Comparison of ENCODE assay signal across 18 mouse cellular contexts in the genomic region with DNA sequence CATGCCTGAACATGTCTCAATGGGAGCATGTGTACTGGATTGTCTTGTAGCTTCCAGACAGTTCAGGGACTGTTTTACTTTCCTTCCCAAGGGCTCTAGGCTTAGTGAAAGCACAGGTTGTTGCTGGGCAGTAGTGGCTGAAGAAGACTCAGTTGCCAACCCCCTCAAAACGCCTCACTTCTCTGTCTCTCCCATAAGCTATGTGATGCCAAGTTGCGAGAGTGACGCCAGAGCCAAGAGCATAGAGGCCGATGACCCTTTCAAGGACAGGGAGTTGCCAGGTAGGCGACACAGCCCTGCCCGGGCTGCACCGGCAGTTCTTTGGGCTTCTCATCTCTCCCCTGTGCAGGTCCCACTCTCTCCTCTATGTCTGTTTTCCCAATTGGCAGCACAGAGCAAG.
DNase-seq lines count a peak whose midpoint lies in the region; ATAC-seq lines count a peak whose summit lies in the region.
"Had no signal": no experiment of that assay in that cellular context is flagged by ENCODE, and none has a peak within 500 bp of the region (broad histone marks: within the 10 kb centered on the region; RNA-seq: fewer than 3 reads in every experiment).

No protein-coding gene starts in this region.

- peaks cover 30% of the 10 kb centered on the region for H3K4me1 ChIP-seq in hindbrain, embryonic 10.5 days (replicated peaks)
- H3K4me1 ChIP-seq in hindbrain, embryonic 12.5 days = peaks cover 14% of the 10 kb centered on the region
- peaks cover 7% of the 10 kb centered on the region for H3K4me1 ChIP-seq in midbrain, embryonic 11.5 days (ENCODE audit: control insufficient read depth, insufficient read depth, low read length)
- H3K4me1 ChIP-seq in midbrain, embryonic 14.5 days (ENCODE audit: control insufficient read depth, insufficient read depth, low read length) = peaks cover 9% of the 10 kb centered on the region; the same call in 1 of the 2 replicates
- H3K4me1 ChIP-seq: embryonic facial prominence, embryonic 12.5 days; forebrain, embryonic 15.5 days had no signal

- no peak overlapping the region for H3K4me3 ChIP-seq in hindbrain, embryonic 10.5 days
- H3K4me3 ChIP-seq in hindbrain, embryonic 12.5 days = no peak overlapping the region
- no peak overlapping the region for H3K4me3 ChIP-seq in midbrain, embryonic 11.5 days (ENCODE audit: low read depth, low read length)
- no peak overlapping the region for H3K4me3 ChIP-seq in midbrain, embryonic 14.5 days (replicated peaks; ENCODE audit: low read depth, low read length)
- H3K4me3 ChIP-seq: embryonic facial prominence, embryonic 10.5 days; embryonic facial prominence, embryonic 12.5 days; forebrain, embryonic 13.5 days; forebrain, embryonic 15.5 days had no signal

- no peaks in the 10 kb centered on the region for H3K27me3 ChIP-seq in hindbrain, embryonic 10.5 days (ENCODE audit: insufficient read depth, poor library complexity, severe bottlenecking)
- H3K27me3 ChIP-seq in hindbrain, embryonic 12.5 days = no peaks in the 10 kb centered on the region
- H3K27me3 ChIP-seq in midbrain, embryonic 11.5 days (ENCODE audit: control insufficient read depth, insufficient read depth, low read length) = no peaks in the 10 kb centered on the region
- no peaks in the 10 kb centered on the region for H3K27me3 ChIP-seq in midbrain, embryonic 14.5 days (ENCODE audit: control insufficient read depth, insufficient read depth, low read length)
- H3K27me3 ChIP-seq: embryonic facial prominence, embryonic 12.5 days; forebrain, embryonic 13.5 days; forebrain, embryonic 15.5 days had no signal

- no peaks in the 10 kb centered on the region for H3K9me3 ChIP-seq in hindbrain, embryonic 10.5 days
- H3K9me3 ChIP-seq in hindbrain, embryonic 12.5 days (replicated peaks) = no peaks in the 10 kb centered on the region
- no peaks in the 10 kb centered on the region for H3K9me3 ChIP-seq in midbrain, embryonic 11.5 days (ENCODE audit: control insufficient read depth, low read length)
- no peaks in the 10 kb centered on the region for H3K9me3 ChIP-seq in midbrain, embryonic 14.5 days (ENCODE audit: control insufficient read depth, low read length)
- H3K9me3 ChIP-seq: embryonic facial prominence, embryonic 10.5 days; embryonic facial prominence, embryonic 12.5 days; forebrain, embryonic 13.5 days; forebrain, embryonic 15.5 days had no signal

- H3K9ac ChIP-seq in hindbrain, embryonic 12.5 days = no peak overlapping the region
- no peak overlapping the region for H3K9ac ChIP-seq in midbrain, embryonic 11.5 days (ENCODE audit: low read length)
- H3K9ac ChIP-seq in midbrain, embryonic 14.5 days (replicated peaks; ENCODE audit: low read length) = no peak overlapping the region
- H3K9ac ChIP-seq: embryonic facial prominence, embryonic 12.5 days; forebrain, embryonic 13.5 days; forebrain, embryonic 15.5 days; forebrain, postnatal 0 days had no signal

- no peak for DNase-seq in hindbrain, embryonic 10.5 days (ENCODE audit: low spot score)
- peak; percentile 75 for DNase-seq in midbrain, embryonic 11.5 days (ENCODE audit: low spot score, missing footprints)
- DNase-seq in midbrain, embryonic 14.5 days = no peak
- DNase-seq in ZHBTc4 (ENCODE audit: low read depth, low spot score) = peak; percentile 16
- DNase-seq in cerebellum, adult 11 months = no peak
- DNase-seq: adrenal gland, postnatal 10 days; adrenal gland, postnatal 25 days; cerebellum, adult 11-12 months; cerebellum, adult 2 months; cerebellum, adult 9-10 months; cerebellum, postnatal 10 days; cerebellum, postnatal 25 days; forebrain, postnatal 0 days had no signal

- WGBS in hindbrain, embryonic 10.5 days = 93% methylated on average over 7 of the region's 7 CpGs
- 97% methylated on average over 7 of the region's 7 CpGs for WGBS in hindbrain, embryonic 12.5 days
- 97% methylated on average over 7 of the region's 7 CpGs for WGBS in midbrain, embryonic 11.5 days
- WGBS in midbrain, embryonic 14.5 days = 96% methylated on average over 7 of the region's 7 CpGs

- peaks cover 34% of the 10 kb centered on the region for H3K36me3 ChIP-seq in hindbrain, embryonic 10.5 days
- H3K36me3 ChIP-seq in hindbrain, embryonic 12.5 days = 0 out of 2 replicates have a peak, but pooled peaks cover 2% of the 10 kb centered on the region
- no peaks in the 10 kb centered on the region for H3K36me3 ChIP-seq in midbrain, embryonic 11.5 days (ENCODE audit: control insufficient read depth, insufficient read depth, low read length)
- peaks cover 2% of the 10 kb centered on the region; the same call in 1 of the 2 replicates for H3K36me3 ChIP-seq in midbrain, embryonic 14.5 days (ENCODE audit: control insufficient read depth, insufficient read depth, low read length)
- H3K36me3 ChIP-seq: embryonic facial prominence, embryonic 12.5 days; forebrain, embryonic 15.5 days had no signal

- no peak for ATAC-seq in hindbrain, embryonic 12.5 days (ENCODE audit: low FRiP score)
- ATAC-seq in midbrain, embryonic 11.5 days (ENCODE audit: low FRiP score) = no peak
- ATAC-seq in midbrain, embryonic 14.5 days (ENCODE audit: low FRiP score, low TSS enrichment) = no peak
- ATAC-seq: forebrain, embryonic 13.5 days; forebrain, embryonic 15.5 days; forebrain, postnatal 0 days had no signal

- 0 out of 2 replicates have a peak overlapping the region, but pooled peaks have one; percentile 29 for H3K27ac ChIP-seq in hindbrain, embryonic 10.5 days
- no peak overlapping the region for H3K27ac ChIP-seq in hindbrain, embryonic 12.5 days
- no peak overlapping the region for H3K27ac ChIP-seq in midbrain, embryonic 11.5 days (ENCODE audit: low read depth, low read length)
- H3K27ac ChIP-seq in midbrain, embryonic 14.5 days (replicated peaks; ENCODE audit: low read depth, low read length) = no peak overlapping the region
- H3K27ac ChIP-seq: embryonic facial prominence, embryonic 10.5 days; embryonic facial prominence, embryonic 12.5 days; forebrain, embryonic 13.5 days; forebrain, embryonic 15.5 days had no signal

- no peak overlapping the region for H3K4me2 ChIP-seq in hindbrain, embryonic 12.5 days (replicated peaks)
- H3K4me2 ChIP-seq in midbrain, embryonic 11.5 days = no peak overlapping the region
- no peak overlapping the region for H3K4me2 ChIP-seq in midbrain, embryonic 14.5 days (ENCODE audit: low read length)
- H3K4me2 ChIP-seq: embryonic facial prominence, embryonic 12.5 days; forebrain, embryonic 13.5 days; forebrain, embryonic 15.5 days had no signal

Comparison
In these comparisons a context has a peak if more than half of its experiments do, and no peak if none do; other contexts are left out.
1. DNase-seq: peak in midbrain, embryonic 11.5 days (single experiment) and ZHBTc4 (single experiment); none in hindbrain, embryonic 10.5 days (single experiment), midbrain, embryonic 14.5 days (single experiment) and cerebellum, adult 11 months (single experiment).